In genomic region chr2:167301601-167302000, GRCm38 (mm10) we compare ENCODE assay signal across 10 mouse cellular contexts. TPM values are rescaled to one million over a fixed set of nuclear protein-coding genes. Genes with fewer than 3 reads are reported as not detected.
DNase-seq lines count a peak whose midpoint lies in the region.
"Had no signal": no experiment of that assay in that cellular context is flagged by ENCODE, and none has a peak within 500 bp of the region (broad histone marks: within the 10 kb centered on the region; RNA-seq: fewer than 3 reads in every experiment).

No protein-coding gene starts in this region.

- peak; percentile 2 to 18 for DNase-seq in adrenal gland, adult 18-20 months (ENCODE audit: low spot score in 2 of 2)
- no peak for DNase-seq in adrenal gland, postnatal 4 days (ENCODE audit: low spot score in 2 of 2)
- DNase-seq in gastrocnemius, adult 8-10 months (ENCODE audit: low spot score in 2 of 2), result peak; percentile 1
- no peak for DNase-seq in gastrocnemius, postnatal 10 days
- DNase-seq in left cerebral cortex, adult 18-20 months (ENCODE audit: low spot score in 2 of 2), result peak; percentile 0 to 1
- DNase-seq in left cerebral cortex, adult 11 months (ENCODE audit: low spot score), result no peak
- DNase-seq in adrenal gland, postnatal 10 days, result peak; percentile 1
- no peak for DNase-seq in thymus, postnatal 0 days (ENCODE audit: low spot score)
- DNase-seq: lung, adult 2 months; lung, postnatal 36 days had no signal

RNA-seq across cellular contexts. Expression of gene B4galt5, which starts 47.4 kb away (rescaled TPM):
- 100 to 1,000 TPM in 1 of 2 experiments, 10 to 100 TPM in 1; 74.7 to 123 TPM for total RNA-seq in adrenal gland, adult 18-20 months (2021)
- total RNA-seq in adrenal gland, postnatal 4 days (2021), result 100 to 1,000 TPM in 1 of 2 experiments, 10 to 100 TPM in 1; 86.1 to 102 TPM
- total RNA-seq in gastrocnemius, adult 8-10 months (2022), result 10 to 100 TPM in 1 of 4 experiments, 1 to 10 TPM in 3; 6.2 to 13.3 (median 8.8) TPM
- total RNA-seq in gastrocnemius, postnatal 10 days (2021), result 10 to 100 TPM; 21.1 to 26.0 TPM
- total RNA-seq in left cerebral cortex, adult 18-20 months (2021), result 10 to 100 TPM; 54.3 to 54.8 TPM
- 10 to 100 TPM; 55.5 to 76.9 TPM for total RNA-seq in adrenal gland, postnatal 10 days (2021)
- 4.6 and 5.8 TPM in 2 replicates for polyA plus RNA-seq in thymus, postnatal 0 days (2015; fragmentation: Nextera tagmentation; extraction: Ambion mirVana)

Comparison
In these comparisons a context has a peak if more than half of its experiments do, and no peak if none do; other contexts are left out.
1. DNase-seq: peak in adrenal gland, adult 18-20 months (2 of 2), gastrocnemius, adult 8-10 months (2 of 2), left cerebral cortex, adult 18-20 months (2 of 2) and adrenal gland, postnatal 10 days (single experiment); none in adrenal gland, postnatal 4 days (0 of 2), gastrocnemius, postnatal 10 days (single experiment), left cerebral cortex, adult 11 months (single experiment) and thymus, postnatal 0 days (single experiment).